Mouse (Mus musculus): ENCODE data around the gene Spo11. TPM values are rescaled to one million over a fixed set of nuclear protein-coding genes. Genes with fewer than 3 reads are reported as not detected.

Spo11 gene
- polyA plus RNA-seq, 1 experiment = 0.17 TPM

GRCm38 (mm10) chr2:172940799-172941163 lies 36.7 kb upstream of the Spo11 start:
- peaks cover 7% of the 10 kb centered on the region for H3K4me1 ChIP-seq (ENCODE audit: control insufficient read depth, insufficient read depth, low read length)
- H3K27ac ChIP-seq (ENCODE audit: insufficient read depth, low read depth, low read length) = no peak overlapping the region
- no peaks in the 10 kb centered on the region for H3K27me3 ChIP-seq (replicated peaks; ENCODE audit: control insufficient read depth, insufficient read depth, low read length)
- no peak for DNase-seq
- no peaks in the 10 kb centered on the region for H3K36me3 ChIP-seq (ENCODE audit: control insufficient read depth, insufficient read depth, low read length)
- TF ChIP-seq CTCF (conservative IDR thresholded peaks at IDR 0.05; ENCODE audit: insufficient read depth, insufficient read length, low read depth, low read length) (no peak), POLR2A (IDR thresholded peaks at IDR 0.05; ENCODE audit: low read depth, low read length) (no peak)
- 3% methylated on average over 12 of the region's 13 CpGs for WGBS
- peak overlapping the region; percentile 67 for H3K4me3 ChIP-seq (ENCODE audit: insufficient read depth, low read depth, low read length)

GRCm38 (mm10) chr2:172949051-172949450 lies 28.4 kb upstream of the Spo11 start:
- H3K27ac ChIP-seq (ENCODE audit: insufficient read depth, low read depth, low read length) = no peak overlapping the region
- no peak overlapping the region for H3K4me3 ChIP-seq (ENCODE audit: insufficient read depth, low read depth, low read length)
- DNase-seq = no peak
- no peaks in the 10 kb centered on the region for H3K4me1 ChIP-seq (ENCODE audit: control insufficient read depth, insufficient read depth, low read length)
- H3K27me3 ChIP-seq (replicated peaks; ENCODE audit: control insufficient read depth, insufficient read depth, low read length) = no peaks in the 10 kb centered on the region
- no peaks in the 10 kb centered on the region for H3K36me3 ChIP-seq (ENCODE audit: control insufficient read depth, insufficient read depth, low read length)
- TF ChIP-seq POLR2A (IDR thresholded peaks at IDR 0.05; ENCODE audit: low read depth, low read length) = no peak
- TF ChIP-seq CTCF (conservative IDR thresholded peaks at IDR 0.05; ENCODE audit: insufficient read depth, insufficient read length, low read depth, low read length) = peak; percentile 41; the same call in 1 of the 2 replicates
- WGBS = 42% methylated on average over 5 of the region's 5 CpGs

GRCm38 (mm10) chr2:172950119-172950676 lies 27.3 kb upstream of the Spo11 start:
- Histone ChIP-seq H3K27me3 (replicated peaks; ENCODE audit: control insufficient read depth, insufficient read depth, low read length) (no peaks in the 10 kb centered on the region), H3K4me3 (ENCODE audit: insufficient read depth, low read depth, low read length) (no peak overlapping the region), H3K4me1 (ENCODE audit: control insufficient read depth, insufficient read depth, low read length) (no peaks in the 10 kb centered on the region), H3K27ac (ENCODE audit: insufficient read depth, low read depth, low read length) (no peak overlapping the region), H3K36me3 (ENCODE audit: control insufficient read depth, insufficient read depth, low read length) (no peaks in the 10 kb centered on the region)
- no peak for TF ChIP-seq POLR2A (IDR thresholded peaks at IDR 0.05; ENCODE audit: low read depth, low read length)
- no peak for TF ChIP-seq CTCF (conservative IDR thresholded peaks at IDR 0.05; ENCODE audit: insufficient read depth, insufficient read length, low read depth, low read length)
- DNase-seq = no peak
- 71% methylated on average over 9 of the region's 9 CpGs for WGBS

GRCm38 (mm10) chr2:172950722-172951121 lies 26.8 kb upstream of the Spo11 start:
- 85% methylated on average over 11 of the region's 11 CpGs for WGBS
- Histone ChIP-seq H3K4me1 (ENCODE audit: control insufficient read depth, insufficient read depth, low read length) (no peaks in the 10 kb centered on the region), H3K36me3 (ENCODE audit: control insufficient read depth, insufficient read depth, low read length) (no peaks in the 10 kb centered on the region), H3K27ac (ENCODE audit: insufficient read depth, low read depth, low read length) (no peak overlapping the region), H3K4me3 (ENCODE audit: insufficient read depth, low read depth, low read length) (no peak overlapping the region), H3K27me3 (replicated peaks; ENCODE audit: control insufficient read depth, insufficient read depth, low read length) (no peaks in the 10 kb centered on the region)
- TF ChIP-seq POLR2A (IDR thresholded peaks at IDR 0.05; ENCODE audit: low read depth, low read length) = no peak
- TF ChIP-seq CTCF (conservative IDR thresholded peaks at IDR 0.05; ENCODE audit: insufficient read depth, insufficient read length, low read depth, low read length) = no peak
- no peak for DNase-seq

GRCm38 (mm10) chr2:172951976-172952375 lies 25.5 kb upstream of the Spo11 start:
- Histone ChIP-seq H3K27me3 (replicated peaks; ENCODE audit: control insufficient read depth, insufficient read depth, low read length) (no peaks in the 10 kb centered on the region), H3K4me1 (ENCODE audit: control insufficient read depth, insufficient read depth, low read length) (no peaks in the 10 kb centered on the region), H3K4me3 (ENCODE audit: insufficient read depth, low read depth, low read length) (no peak overlapping the region), H3K27ac (ENCODE audit: insufficient read depth, low read depth, low read length) (no peak overlapping the region), H3K36me3 (ENCODE audit: control insufficient read depth, insufficient read depth, low read length) (no peaks in the 10 kb centered on the region)
- TF ChIP-seq CTCF (conservative IDR thresholded peaks at IDR 0.05; ENCODE audit: insufficient read depth, insufficient read length, low read depth, low read length) (0 out of 2 replicates have a peak, but pooled peaks have one; percentile 12), POLR2A (IDR thresholded peaks at IDR 0.05; ENCODE audit: low read depth, low read length) (no peak)
- DNase-seq = no peak
- 81% methylated on average over 2 of the region's 2 CpGs for WGBS

- H3K4me3 ChIP-seq (ENCODE audit: insufficient read depth, low read depth, low read length) = no peak overlapping the region
- H3K27me3 ChIP-seq (replicated peaks; ENCODE audit: control insufficient read depth, insufficient read depth, low read length) = no peaks in the 10 kb centered on the region
- peaks cover 13% of the 10 kb centered on the region for H3K4me1 ChIP-seq (ENCODE audit: control insufficient read depth, insufficient read depth, low read length)
- WGBS = 41% methylated on average over 5 of the region's 5 CpGs
- TF ChIP-seq POLR2A (IDR thresholded peaks at IDR 0.05; ENCODE audit: low read depth, low read length) (no peak), CTCF (conservative IDR thresholded peaks at IDR 0.05; ENCODE audit: insufficient read depth, insufficient read length, low read depth, low read length) (no peak)
- H3K27ac ChIP-seq (ENCODE audit: insufficient read depth, low read depth, low read length) = peak overlapping the region; percentile 52; the same call in 1 of the 2 replicates
- H3K36me3 ChIP-seq (ENCODE audit: control insufficient read depth, insufficient read depth, low read length) = no peaks in the 10 kb centered on the region
- no peak for DNase-seq
Observed at GRCm38 (mm10) chr2:172958579-172958978, 18.9 kb upstream of the Spo11 start.

GRCm38 (mm10) chr2:172959006-172959768 lies 18.3 kb upstream of the Spo11 start:
- WGBS = 42% methylated on average over 13 of the region's 13 CpGs
- no peaks in the 10 kb centered on the region for H3K36me3 ChIP-seq (ENCODE audit: control insufficient read depth, insufficient read depth, low read length)
- TF ChIP-seq POLR2A (IDR thresholded peaks at IDR 0.05; ENCODE audit: low read depth, low read length) (no peak), CTCF (conservative IDR thresholded peaks at IDR 0.05; ENCODE audit: insufficient read depth, insufficient read length, low read depth, low read length) (peak; percentile 48; the same call in 1 of the 2 replicates)
- DNase-seq = peak; percentile 77
- H3K4me1 ChIP-seq (ENCODE audit: control insufficient read depth, insufficient read depth, low read length) = peaks cover 13% of the 10 kb centered on the region
- H3K27ac ChIP-seq (ENCODE audit: insufficient read depth, low read depth, low read length) = peak overlapping the region; percentile 16
- no peak overlapping the region for H3K4me3 ChIP-seq (ENCODE audit: insufficient read depth, low read depth, low read length)
- H3K27me3 ChIP-seq (replicated peaks; ENCODE audit: control insufficient read depth, insufficient read depth, low read length) = no peaks in the 10 kb centered on the region

Data from kidney, adult 2 months (tissue).